Mouse (Mus musculus): Measurements from ENCODE around the gene Capns1. TPM values are rescaled to one million over a fixed set of nuclear protein-coding genes. Genes with fewer than 3 reads are reported as not detected.
A peak's percentile ranks its signal among the peaks of the same experiment; 100 is the strongest.

Capns1 gene
- polyA plus RNA-seq, 1 experiment from 2014 or later: 61.7 TPM

DNA sequence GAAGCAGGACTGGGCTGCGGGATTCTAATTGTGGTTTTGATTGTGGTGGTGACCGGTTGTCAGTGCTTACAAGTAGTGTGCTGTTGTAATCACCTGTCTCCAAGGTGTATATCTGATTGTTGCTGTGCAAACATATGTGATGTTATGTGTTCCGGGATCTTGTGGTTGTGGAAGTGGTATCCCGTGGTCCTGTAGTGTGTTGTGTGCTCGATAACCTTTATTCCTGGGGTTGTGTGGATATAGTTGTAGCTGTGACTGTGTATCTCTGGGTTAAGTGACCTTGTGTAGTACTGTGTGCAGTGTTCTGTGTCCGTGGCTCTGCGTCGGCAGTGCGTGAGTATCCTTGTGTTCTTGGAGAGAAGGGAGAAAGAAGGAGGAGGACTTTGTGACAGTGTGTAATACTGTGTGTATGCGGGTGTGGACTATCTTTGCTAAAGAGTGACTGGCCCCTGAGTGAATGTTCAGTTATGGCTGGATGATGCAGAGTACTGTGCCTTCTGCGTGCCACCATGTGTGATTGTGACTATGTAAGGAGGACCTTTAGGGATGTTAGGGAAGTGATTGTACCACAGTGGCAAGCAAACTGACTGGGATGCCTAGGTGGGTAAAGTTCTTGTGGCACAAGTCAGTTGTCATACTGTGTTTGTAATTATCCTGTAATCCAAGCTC lies 28.2 kb downstream of the Capns1 start:
- Histone ChIP-seq H3K36me3 (ENCODE audit: control insufficient read depth, insufficient read depth, low read length) (no peaks in the 10 kb centered on the region), H3K4me3 (ENCODE audit: low read depth, low read length) (peak overlapping the region; percentile 72), H3K9me3 (ENCODE audit: control insufficient read depth, low read length) (peaks cover 3% of the 10 kb centered on the region; the same call in 1 of the 2 replicates), H3K4me2 (ENCODE audit: low read depth, low read length) (peak overlapping the region; percentile 65), H3K4me1 (ENCODE audit: control insufficient read depth, insufficient read depth, low read length) (peaks cover 14% of the 10 kb centered on the region), H3K27ac (ENCODE audit: low read depth, low read length) (peak overlapping the region; percentile 92), H3K9ac (replicated peaks; ENCODE audit: low read depth, low read length) (peak overlapping the region; percentile 86), H3K27me3 (ENCODE audit: control insufficient read depth, insufficient read depth, low read length) (no peaks in the 10 kb centered on the region)
- peak; percentile 39 for ATAC-seq (ENCODE audit: low read depth)
- 23% methylated on average over 11 of the region's 11 CpGs for WGBS

DNA sequence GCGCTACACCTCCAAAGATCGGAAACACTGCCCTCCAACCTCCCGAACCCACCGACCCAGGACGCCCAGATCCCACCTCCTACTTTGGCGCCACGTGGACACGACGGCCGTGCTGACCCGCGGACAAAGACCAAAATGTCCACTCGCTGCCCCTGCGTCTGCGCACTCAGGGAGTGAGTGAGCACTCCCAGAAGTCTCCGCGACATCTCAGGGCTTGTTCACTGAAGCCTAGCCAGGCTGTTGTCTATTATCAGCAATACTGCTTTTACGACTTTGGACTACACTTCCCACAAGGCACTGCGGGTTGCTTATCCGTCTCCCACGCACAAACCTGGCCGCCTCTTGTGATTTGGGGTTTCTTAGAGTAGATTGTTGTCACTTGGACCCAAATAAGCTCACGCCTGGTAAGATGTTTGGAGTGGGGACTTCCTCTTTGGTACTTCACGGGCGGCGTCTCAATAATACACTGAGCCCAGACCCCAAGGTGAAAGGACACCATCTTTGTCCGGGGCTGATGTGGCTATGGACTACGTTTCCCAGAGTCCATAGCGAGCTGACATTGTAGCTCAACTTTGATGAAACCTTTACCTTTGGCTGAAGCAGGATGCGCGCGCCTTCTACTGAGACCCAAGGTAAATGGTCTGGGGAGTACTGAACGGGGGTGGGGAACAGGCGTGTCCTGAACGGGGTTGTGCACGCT lies 28.9 kb downstream of the Capns1 start, which contains the start of gene Zfp146:
TSS of gene Zfp146 (minus strand) at position 168 of the 700 bp plus-strand sequence.
- Histone ChIP-seq H3K4me1 (ENCODE audit: control insufficient read depth, insufficient read depth, low read length) (peaks cover 14% of the 10 kb centered on the region), H3K4me3 (ENCODE audit: low read depth, low read length) (peak within 1 kb of the TSS; percentile 72), H3K36me3 (ENCODE audit: control insufficient read depth, insufficient read depth, low read length) (no peaks in the 10 kb centered on the region), H3K9me3 (ENCODE audit: control insufficient read depth, low read length) (peaks cover 3% of the 10 kb centered on the region; the same call in 1 of the 2 replicates), H3K4me2 (ENCODE audit: low read depth, low read length) (peak within 1 kb of the TSS; percentile 65), H3K9ac (replicated peaks; ENCODE audit: low read depth, low read length) (peak within 1 kb of the TSS; percentile 86), H3K27me3 (ENCODE audit: control insufficient read depth, insufficient read depth, low read length) (no peaks in the 10 kb centered on the region), H3K27ac (ENCODE audit: low read depth, low read length) (peak within 1 kb of the TSS; percentile 92)
- peak; percentile 97 for ATAC-seq (ENCODE audit: low read depth)
- under 1% methylated on average over 36 of the region's 36 CpGs for WGBS

DNA sequence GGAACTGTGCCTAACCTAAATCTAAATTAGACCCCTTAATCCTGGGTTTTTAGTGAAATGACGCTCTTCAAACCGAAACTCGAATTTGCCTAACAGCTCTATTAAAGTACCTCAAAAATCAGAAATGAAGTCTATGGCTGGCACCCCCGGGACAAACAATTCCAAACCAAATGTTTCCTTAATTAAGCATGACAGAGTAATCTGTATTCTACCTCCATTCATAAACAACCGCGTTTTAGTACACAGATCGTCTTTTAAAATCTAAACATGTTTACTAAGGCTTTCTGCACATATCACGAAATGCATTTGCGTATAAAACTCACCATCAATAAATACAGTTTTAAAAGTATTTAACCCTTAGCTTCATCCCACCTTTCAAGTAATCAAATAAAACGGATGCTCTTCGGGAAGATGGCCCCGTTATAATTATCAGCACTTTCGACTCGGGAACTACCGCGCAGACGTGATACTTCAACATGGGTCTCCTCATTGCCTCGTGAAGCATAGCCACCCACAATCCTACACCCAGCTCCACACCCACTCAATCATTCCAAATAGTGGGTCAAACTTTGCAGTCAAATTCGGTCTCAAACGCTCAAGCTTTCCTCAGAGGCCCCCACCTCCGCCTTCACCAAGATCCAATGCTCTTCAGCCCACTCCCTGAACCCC lies 29.6 kb downstream of the Capns1 start:
- H3K4me2 ChIP-seq (ENCODE audit: low read depth, low read length): peak overlapping the region; percentile 62
- peaks cover 14% of the 10 kb centered on the region for H3K4me1 ChIP-seq (ENCODE audit: control insufficient read depth, insufficient read depth, low read length)
- no peaks in the 10 kb centered on the region for H3K27me3 ChIP-seq (ENCODE audit: control insufficient read depth, insufficient read depth, low read length)
- peak overlapping the region; percentile 86 for H3K9ac ChIP-seq (replicated peaks; ENCODE audit: low read depth, low read length)
- H3K9me3 ChIP-seq (ENCODE audit: control insufficient read depth, low read length): peaks cover 3% of the 10 kb centered on the region; the same call in 1 of the 2 replicates
- H3K4me3 ChIP-seq (ENCODE audit: low read depth, low read length): peak overlapping the region; percentile 72
- ATAC-seq (ENCODE audit: low read depth): peak; percentile 55
- no peaks in the 10 kb centered on the region for H3K36me3 ChIP-seq (ENCODE audit: control insufficient read depth, insufficient read depth, low read length)
- peak overlapping the region; percentile 92 for H3K27ac ChIP-seq (ENCODE audit: low read depth, low read length)
- 3% methylated on average over 21 of the region's 21 CpGs for WGBS

DNA sequence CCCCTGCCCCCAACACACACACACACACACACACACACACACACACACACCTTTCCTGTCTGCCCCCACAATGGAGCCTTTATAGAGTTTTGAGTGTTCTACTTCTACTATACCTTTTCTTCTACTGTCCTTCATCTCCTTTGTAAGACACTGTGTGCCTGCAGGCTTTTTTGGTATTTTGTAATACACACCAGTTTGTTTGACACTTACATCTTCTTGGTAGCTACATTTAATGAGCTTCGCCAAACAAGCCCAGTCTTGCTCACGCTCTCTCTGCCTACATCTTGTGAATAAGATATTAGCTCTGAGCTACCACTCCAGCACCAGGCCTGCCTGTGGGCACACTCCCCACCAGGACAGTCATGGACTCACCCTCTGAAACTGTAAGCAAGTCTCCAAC lies 33.9 kb downstream of the Capns1 start:
- Histone ChIP-seq H3K4me1 (ENCODE audit: control insufficient read depth, insufficient read depth, low read length) (peaks cover 8% of the 10 kb centered on the region; the same call in 1 of the 2 replicates), H3K4me2 (ENCODE audit: low read depth, low read length) (no peak overlapping the region), H3K27me3 (ENCODE audit: control insufficient read depth, insufficient read depth, low read length) (no peaks in the 10 kb centered on the region), H3K9ac (replicated peaks; ENCODE audit: low read depth, low read length) (no peak overlapping the region), H3K9me3 (ENCODE audit: control insufficient read depth, low read length) (peaks cover 37% of the 10 kb centered on the region), H3K27ac (ENCODE audit: low read depth, low read length) (no peak overlapping the region), H3K4me3 (ENCODE audit: low read depth, low read length) (no peak overlapping the region), H3K36me3 (ENCODE audit: control insufficient read depth, insufficient read depth, low read length) (peaks cover 33% of the 10 kb centered on the region)
- WGBS: 100% methylated on average over 2 of the region's 2 CpGs
- no peak for ATAC-seq (ENCODE audit: low read depth)

DNA sequence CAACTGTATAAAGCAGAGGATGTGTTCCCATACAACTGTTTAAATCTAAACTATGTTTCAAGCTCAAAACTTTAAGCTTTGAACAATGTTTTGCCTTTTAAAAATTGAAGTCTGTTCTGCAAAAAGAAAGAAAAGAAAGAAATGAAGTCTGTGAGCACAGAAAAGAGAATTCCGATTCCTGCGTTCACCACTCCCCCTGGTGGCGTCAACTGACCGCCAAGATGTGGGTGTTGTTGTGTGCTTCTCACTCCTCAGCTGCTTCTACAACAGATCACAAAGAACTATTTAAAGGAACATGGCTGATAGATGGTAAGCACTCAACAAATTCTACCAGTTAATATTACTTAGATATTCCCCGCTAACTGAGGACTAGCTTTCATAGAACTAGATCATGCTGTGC lies 35.5 kb downstream of the Capns1 start:
- no peaks in the 10 kb centered on the region for H3K27me3 ChIP-seq (ENCODE audit: control insufficient read depth, insufficient read depth, low read length)
- H3K27ac ChIP-seq (ENCODE audit: low read depth, low read length): no peak overlapping the region
- peaks cover 5% of the 10 kb centered on the region; the same call in 1 of the 2 replicates for H3K4me1 ChIP-seq (ENCODE audit: control insufficient read depth, insufficient read depth, low read length)
- ATAC-seq (ENCODE audit: low read depth): no peak
- H3K9ac ChIP-seq (replicated peaks; ENCODE audit: low read depth, low read length): no peak overlapping the region
- peaks cover 50% of the 10 kb centered on the region for H3K36me3 ChIP-seq (ENCODE audit: control insufficient read depth, insufficient read depth, low read length)
- H3K4me3 ChIP-seq (ENCODE audit: low read depth, low read length): no peak overlapping the region
- H3K4me2 ChIP-seq (ENCODE audit: low read depth, low read length): no peak overlapping the region
- 95% methylated on average over 5 of the region's 5 CpGs for WGBS
- H3K9me3 ChIP-seq (ENCODE audit: control insufficient read depth, low read length): peaks cover 46% of the 10 kb centered on the region

DNA sequence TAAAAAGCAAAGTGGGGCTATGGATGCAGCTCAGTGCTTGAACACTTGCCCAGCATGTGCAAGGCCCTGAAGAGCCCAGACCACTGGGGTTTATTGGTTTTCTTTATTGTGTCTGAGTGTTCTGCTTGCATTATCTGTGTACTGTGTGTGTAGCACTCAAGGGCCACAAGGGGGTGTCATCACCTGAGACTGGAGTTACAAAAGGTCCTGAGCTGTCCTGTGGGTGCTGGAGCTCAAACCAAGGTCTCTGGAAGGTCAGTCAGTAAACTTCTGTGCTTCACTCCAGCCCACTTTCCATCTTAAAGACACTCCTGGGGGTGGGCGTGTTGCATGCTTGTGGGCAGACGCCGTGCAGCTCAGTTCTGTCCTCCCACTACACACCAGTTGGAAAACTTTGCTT lies 43.1 kb downstream of the Capns1 start:
- no peak overlapping the region for H3K4me3 ChIP-seq (ENCODE audit: low read depth, low read length)
- no peak overlapping the region for H3K27ac ChIP-seq (ENCODE audit: low read depth, low read length)
- peaks cover 28% of the 10 kb centered on the region for H3K36me3 ChIP-seq (ENCODE audit: control insufficient read depth, insufficient read depth, low read length)
- no peak overlapping the region for H3K9ac ChIP-seq (replicated peaks; ENCODE audit: low read depth, low read length)
- WGBS: 99% methylated on average over 3 of the region's 3 CpGs
- H3K4me1 ChIP-seq (ENCODE audit: control insufficient read depth, insufficient read depth, low read length): no peaks in the 10 kb centered on the region
- no peak for ATAC-seq (ENCODE audit: low read depth)
- H3K4me2 ChIP-seq (ENCODE audit: low read depth, low read length): no peak overlapping the region
- H3K27me3 ChIP-seq (ENCODE audit: control insufficient read depth, insufficient read depth, low read length): no peaks in the 10 kb centered on the region
- H3K9me3 ChIP-seq (ENCODE audit: control insufficient read depth, low read length): peaks cover 28% of the 10 kb centered on the region

DNA sequence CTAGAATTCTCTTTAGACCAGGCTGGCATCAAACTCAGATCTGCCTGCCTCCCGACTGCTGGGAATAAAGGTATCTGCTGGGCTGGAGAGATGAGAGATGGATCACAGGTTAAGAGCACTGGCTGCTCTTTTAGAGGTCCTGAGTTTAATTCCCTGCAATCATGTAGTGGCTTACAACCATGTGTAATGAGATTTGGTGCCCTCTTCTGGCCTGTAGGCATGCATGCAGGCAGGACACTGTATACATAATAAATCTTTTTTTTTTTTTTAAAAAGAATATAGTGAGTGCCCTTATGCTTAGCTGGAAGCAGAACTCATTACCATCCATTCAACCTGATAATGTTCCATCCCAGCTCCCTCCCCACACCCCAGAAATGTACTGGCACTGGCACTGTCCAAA lies 44.6 kb downstream of the Capns1 start:
- 96% methylated on average over 1 of the region's 1 CpGs for WGBS

DNA sequence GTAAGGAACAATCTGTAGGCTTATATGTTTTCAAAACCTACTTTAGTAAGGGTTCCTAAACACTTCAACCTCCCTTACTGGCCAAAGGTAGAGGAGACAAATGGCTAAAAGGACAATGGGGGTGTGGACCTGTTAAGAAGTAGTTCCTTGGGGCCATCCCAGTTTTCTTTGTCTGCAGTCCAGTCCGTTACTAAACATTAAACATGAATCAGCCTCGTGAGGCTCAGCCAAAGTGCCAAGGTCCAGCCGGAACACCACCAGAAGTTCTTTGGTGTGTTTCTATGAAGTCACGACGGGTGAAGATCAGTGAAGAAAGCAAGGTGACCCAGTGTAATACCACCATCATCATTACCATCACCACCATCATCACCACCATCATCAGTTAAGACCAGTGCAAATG lies 51.6 kb downstream of the Capns1 start:
- ATAC-seq (ENCODE audit: low read depth): no peak
- H3K4me3 ChIP-seq (ENCODE audit: low read depth, low read length): no peak overlapping the region
- WGBS: 91% methylated on average over 5 of the region's 5 CpGs
- H3K4me1 ChIP-seq (ENCODE audit: control insufficient read depth, insufficient read depth, low read length): no peaks in the 10 kb centered on the region
- H3K36me3 ChIP-seq (ENCODE audit: control insufficient read depth, insufficient read depth, low read length): no peaks in the 10 kb centered on the region
- peaks cover 6% of the 10 kb centered on the region for H3K9me3 ChIP-seq (ENCODE audit: control insufficient read depth, low read length)
- H3K27ac ChIP-seq (ENCODE audit: low read depth, low read length): no peak overlapping the region
- H3K4me2 ChIP-seq (ENCODE audit: low read depth, low read length): no peak overlapping the region
- no peak overlapping the region for H3K9ac ChIP-seq (replicated peaks; ENCODE audit: low read depth, low read length)
- no peaks in the 10 kb centered on the region for H3K27me3 ChIP-seq (ENCODE audit: control insufficient read depth, insufficient read depth, low read length)

More for the DNA sequence above, 44.6 kb downstream of the Capns1 start:
- no peak overlapping the region for H3K4me3 ChIP-seq (ENCODE audit: low read depth, low read length)
- H3K9me3 ChIP-seq (ENCODE audit: control insufficient read depth, low read length): peaks cover 18% of the 10 kb centered on the region
- H3K36me3 ChIP-seq (ENCODE audit: control insufficient read depth, insufficient read depth, low read length): peaks cover 16% of the 10 kb centered on the region
- no peaks in the 10 kb centered on the region for H3K4me1 ChIP-seq (ENCODE audit: control insufficient read depth, insufficient read depth, low read length)
- no peak overlapping the region for H3K4me2 ChIP-seq (ENCODE audit: low read depth, low read length)
- H3K27me3 ChIP-seq (ENCODE audit: control insufficient read depth, insufficient read depth, low read length): no peaks in the 10 kb centered on the region
- no peak for ATAC-seq (ENCODE audit: low read depth)
- H3K27ac ChIP-seq (ENCODE audit: low read depth, low read length): no peak overlapping the region
- no peak overlapping the region for H3K9ac ChIP-seq (replicated peaks; ENCODE audit: low read depth, low read length)

Measured in neural tube, embryonic 14.5 days (tissue).